Mouse (Mus musculus): ENCODE results near the gene Nudt16l1.

DNA sequence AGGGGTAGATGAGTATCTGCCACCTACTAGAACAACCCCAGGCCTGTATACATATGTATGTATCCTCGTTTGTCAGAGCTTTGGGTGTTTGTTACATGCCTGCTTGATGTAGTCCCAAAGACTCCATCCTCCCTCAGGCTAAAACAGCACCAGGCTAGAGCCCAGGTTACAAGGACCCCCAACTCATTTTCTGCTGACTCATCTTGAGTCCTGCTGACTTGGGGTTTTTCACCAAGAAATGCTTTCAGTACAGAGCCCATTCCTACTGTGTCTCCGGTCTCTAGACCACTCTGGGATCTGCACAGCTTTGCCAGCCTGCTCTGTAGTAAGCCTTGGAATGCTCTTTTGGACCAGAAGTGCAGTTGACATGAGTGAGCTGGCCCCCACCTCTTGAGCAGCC, 22.0 kb upstream of the Nudt16l1 start:
- TF ChIP-seq CTCF (IDR thresholded peaks at IDR 0.05; ENCODE audit: control insufficient read depth, insufficient read depth, low read length) = no peak
- no peak for TF ChIP-seq POLR2A (IDR thresholded peaks at IDR 0.05; ENCODE audit: borderline replicate concordance, control insufficient read depth, low read depth, low read length)

All from bone marrow, adult 2 months (tissue).